Mouse (Mus musculus) monocyte, adult 5-6 weeks (primary cell): ENCODE results near the gene Vmn1r68. TPM values are rescaled to one million over a fixed set of nuclear protein-coding genes. Genes with fewer than 3 reads are reported as not detected.

ENCODE experiments used
- ATAC-seq: fragments of 153-309, 156-312 bp; replicated peaks from 2 replicates; pipeline ENCODE4 v1.8.0; 2017; ENCODE audit warnings: mild to moderate bottlenecking; ENCODE audit not compliant: low TSS enrichment, insufficient number of reproducible peaks, severe bottlenecking, poor library complexity, low FRiP score
- total RNA-seq: library from RNA; stranded (forward); fragments of 200-1000, 200-491, 200-594 nt; gene quantifications from 3 replicates; pipeline ENCODE4 v1.2.3, GENCODE M21; 2017

Vmn1r68 gene
- total RNA-seq: 1.6 TPM in 1 of 3 replicates, not detected in the others

DNA sequence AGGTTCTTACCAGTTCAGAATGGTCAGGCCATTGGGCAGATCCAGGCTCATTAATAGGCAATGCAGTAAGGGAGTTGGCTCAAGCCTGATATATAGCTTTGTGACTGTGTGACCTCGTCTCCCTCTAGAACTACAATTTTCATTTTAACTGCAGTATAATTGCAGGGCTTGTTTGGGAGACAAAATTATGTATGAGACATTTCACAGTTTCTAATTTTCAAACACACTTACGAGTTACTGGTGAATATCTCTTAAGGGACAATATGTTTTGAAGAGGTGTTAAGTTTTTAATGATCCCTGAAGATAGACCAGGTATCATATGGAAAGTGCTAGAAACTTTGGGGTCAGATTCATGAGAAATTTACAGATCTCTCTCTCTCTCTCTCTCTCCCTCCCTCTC lies at the start of gene Vmn1r68:
Vmn1r68 (minus strand) TSS at position 101 of the 400 bp plus-strand sequence.
- ATAC-seq: no peak

GRCm38 (mm10) chr7:10495578-10495977 lies 62.7 kb downstream of the Vmn1r68 start:
- ATAC-seq: no peak

- peak; percentile 31; the same call in 1 of the 2 replicates for ATAC-seq
Observed at GRCm38 (mm10) chr7:10494786-10495521, 63.3 kb downstream of the Vmn1r68 start, which contains the start of gene Zik1. Zik1 (minus strand) TSS chr7:10495394.

DNA sequence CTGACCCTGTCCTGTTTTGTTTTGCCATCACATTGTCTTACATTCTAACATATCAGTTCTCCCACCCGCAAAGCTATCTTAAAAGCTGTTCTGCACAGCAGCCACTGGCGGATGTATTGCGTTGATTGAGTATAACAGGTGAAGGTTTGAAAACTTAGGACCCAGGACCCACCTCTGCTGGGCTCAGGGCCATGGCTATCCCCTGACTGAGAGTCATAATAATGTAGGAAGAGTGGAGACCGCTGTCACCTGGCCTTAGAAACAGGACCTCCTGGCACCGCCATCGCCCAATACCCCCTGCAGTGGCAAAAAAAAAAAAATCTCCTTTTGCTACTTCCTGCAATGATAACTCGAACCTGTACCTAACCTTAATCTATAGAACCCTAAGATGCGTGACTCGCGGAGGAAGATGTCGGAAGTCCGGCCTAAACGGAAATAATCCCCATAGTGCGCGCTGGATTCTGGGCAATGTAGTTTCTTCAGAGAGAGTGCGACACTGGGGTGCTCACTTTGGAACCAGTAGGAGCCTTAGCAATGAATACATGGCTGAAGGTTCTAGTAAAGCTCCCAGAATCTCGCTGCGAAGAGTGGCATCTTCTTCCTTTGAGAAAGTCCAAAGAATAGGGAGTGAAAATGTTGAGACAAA lies 77.6 kb downstream of the Vmn1r68 start:
- no peak for ATAC-seq

DNA sequence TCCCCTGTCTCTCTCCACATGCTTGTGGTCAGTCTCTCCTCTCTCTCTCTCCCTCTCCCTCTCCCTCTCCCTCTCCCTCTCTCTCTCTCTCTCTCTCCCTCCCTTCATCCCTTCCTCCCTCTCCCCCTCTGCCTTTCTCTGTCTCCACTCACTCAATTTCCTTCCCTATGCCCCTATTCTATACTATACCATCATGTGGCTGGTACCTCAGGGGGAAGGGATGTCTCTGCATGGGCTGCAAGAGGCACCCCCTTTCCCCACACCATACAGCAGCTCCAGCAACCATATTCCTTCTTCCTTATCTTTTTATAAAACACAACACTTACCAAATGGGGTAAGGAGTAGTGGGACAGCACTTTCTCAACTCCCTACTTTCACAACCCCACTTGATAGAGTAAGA lies 78.5 kb downstream of the Vmn1r68 start:
- ATAC-seq: no peak

GRCm38 (mm10) chr7:10458166-10458565 lies 100.1 kb downstream of the Vmn1r68 start:
- ATAC-seq: no peak

Other genes starting within 250 kb of the Vmn1r68 start
- gene Vmn1r67, start 115.2 kb downstream of the Vmn1r68 start, total RNA-seq: not detected in 3 replicates
- 0.11 to 0.29 TPM in 2 of 3 replicates, not detected in the other for gene Zik1, start 63.1 kb downstream of the Vmn1r68 start, total RNA-seq
- gene Vmn1r69, start 55.2 kb upstream of the Vmn1r68 start, total RNA-seq: not detected in 3 replicates
- gene Vmn1r70, start 73.0 kb upstream of the Vmn1r68 start, total RNA-seq: not detected in 3 replicates
- gene Nlrp4b, start 129.3 kb upstream of the Vmn1r68 start, total RNA-seq: not detected in 3 replicates
- gene Vmn1r71, start 195.9 kb upstream of the Vmn1r68 start, total RNA-seq: 0.10 TPM in 1 of 3 replicates, not detected in the others